Mouse (Mus musculus): ENCODE data around the gene Gm21776. TPM values are rescaled to one million over a fixed set of nuclear protein-coding genes. Genes with fewer than 3 reads are reported as not detected.
"Not testable (repeated sequence)": the region's sequence is repeated elsewhere in the genome, so short reads cannot be mapped to it uniquely, and the experiment has no call there.

Gene Gm21776
- total RNA-seq (2021) = not detected
- long read RNA-seq, experiment 1 = 0 reads
- long read RNA-seq, experiment 2 = 0 reads

GRCm38 (mm10) chrY:76378362-76378761 lies at the start of gene Gm21776:
Gm21776 (plus strand) TSS chrY:76378662.
- DNase-seq = not testable (repeated sequence)
